Mouse (Mus musculus): ENCODE data around the gene Hexa.

Hexa gene

DNA sequence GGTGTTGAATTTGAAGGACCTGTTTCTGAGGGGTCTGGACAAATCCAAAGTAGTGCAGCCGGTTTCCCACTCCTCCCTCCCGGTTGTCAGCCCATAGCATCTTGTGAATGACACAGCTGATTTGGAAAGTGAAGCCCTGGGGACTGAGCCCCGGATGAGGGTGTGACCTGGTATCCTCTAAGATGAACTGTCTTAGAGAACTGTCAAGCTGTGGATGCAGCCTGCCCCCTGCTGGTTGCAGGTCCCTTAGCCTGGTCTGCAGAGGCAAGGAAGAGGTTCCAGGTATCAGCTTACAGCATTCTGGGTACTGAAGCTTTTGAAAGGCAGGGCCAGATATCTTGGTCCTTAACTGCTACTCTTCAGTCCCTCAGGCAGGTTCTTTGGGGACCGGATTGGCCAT is 26.3 kb downstream of the Hexa start:
- DNase-seq: peak; percentile 81

GRCm38 (mm10) chr9:59567111-59567510 is 27.8 kb downstream of the Hexa start:
- peak; percentile 84 for DNase-seq

- no peak for DNase-seq
Measured at GRCm38 (mm10) chr9:59571852-59572251, 32.5 kb downstream of the Hexa start.

GRCm38 (mm10) chr9:59577401-59577800 is 38.1 kb downstream of the Hexa start:
- no peak for DNase-seq

GRCm38 (mm10) chr9:59577844-59578504 is 38.6 kb downstream of the Hexa start, which contains the start of gene Celf6:
Gene Celf6, plus strand, starts transcription at chr9:59577917.
- DNase-seq: peak; percentile 100

DNA sequence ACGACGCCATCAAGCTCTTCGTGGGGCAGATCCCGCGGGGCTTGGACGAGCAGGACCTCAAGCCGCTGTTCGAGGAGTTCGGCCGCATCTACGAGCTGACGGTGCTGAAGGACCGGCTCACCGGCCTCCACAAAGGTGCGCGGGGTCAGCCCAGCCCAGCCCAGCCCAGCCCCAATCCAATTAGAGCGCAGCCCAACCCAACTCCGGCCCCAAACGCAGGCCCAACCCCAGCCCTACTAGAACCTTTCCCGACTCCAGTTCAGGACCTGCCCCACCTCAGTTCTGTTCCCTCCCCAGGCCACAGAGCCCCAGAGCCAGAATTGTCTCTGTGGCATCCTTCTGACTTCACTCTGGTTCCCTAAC is 39.1 kb downstream of the Hexa start:
- no peak for DNase-seq

DNA sequence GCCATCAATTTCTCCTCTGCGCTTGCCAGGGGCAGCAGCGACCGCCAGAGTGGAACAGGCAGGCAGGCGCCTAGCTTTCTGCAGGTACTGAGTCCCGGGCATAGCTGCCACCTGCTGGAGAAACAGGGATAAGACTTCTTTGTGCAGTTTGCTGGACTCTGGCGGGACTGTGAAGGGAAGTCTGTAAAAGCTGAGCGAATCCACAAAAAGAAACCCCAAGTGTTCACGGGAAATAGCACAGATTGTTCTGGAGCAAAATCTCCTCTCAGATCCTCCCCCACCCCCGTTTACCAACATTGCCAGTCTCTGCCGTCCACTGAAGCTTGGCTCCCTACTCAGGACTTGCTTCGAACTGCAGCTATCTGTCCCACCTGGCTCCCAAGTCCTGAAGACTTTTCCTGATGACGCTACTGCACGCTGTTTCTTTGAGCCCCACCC is 45.5 kb downstream of the Hexa start:
- DNase-seq: peak; percentile 83

DNA sequence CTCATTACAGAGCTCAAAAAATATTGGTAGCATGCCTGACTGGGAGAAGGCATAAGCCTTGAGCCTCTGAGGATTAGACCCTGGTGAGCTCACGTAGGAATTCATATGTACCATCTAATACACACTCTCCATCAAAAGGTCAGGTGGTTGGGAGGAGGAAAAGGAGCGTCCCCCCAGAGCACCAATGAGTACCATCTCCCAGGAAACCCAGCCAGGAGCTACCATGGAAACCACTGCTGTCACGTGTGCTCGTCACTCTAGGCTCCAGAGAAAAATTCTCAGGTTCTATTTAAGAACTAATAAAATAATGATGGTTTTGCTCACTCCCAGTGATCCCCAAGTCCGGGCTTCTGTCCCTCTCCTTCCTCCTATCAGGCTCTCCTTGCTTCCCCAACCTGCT is 48.9 kb downstream of the Hexa start:
- DNase-seq: no peak

- peak; percentile 63 for DNase-seq
Measured at GRCm38 (mm10) chr9:59588710-59589671, 49.7 kb downstream of the Hexa start.

DNA sequence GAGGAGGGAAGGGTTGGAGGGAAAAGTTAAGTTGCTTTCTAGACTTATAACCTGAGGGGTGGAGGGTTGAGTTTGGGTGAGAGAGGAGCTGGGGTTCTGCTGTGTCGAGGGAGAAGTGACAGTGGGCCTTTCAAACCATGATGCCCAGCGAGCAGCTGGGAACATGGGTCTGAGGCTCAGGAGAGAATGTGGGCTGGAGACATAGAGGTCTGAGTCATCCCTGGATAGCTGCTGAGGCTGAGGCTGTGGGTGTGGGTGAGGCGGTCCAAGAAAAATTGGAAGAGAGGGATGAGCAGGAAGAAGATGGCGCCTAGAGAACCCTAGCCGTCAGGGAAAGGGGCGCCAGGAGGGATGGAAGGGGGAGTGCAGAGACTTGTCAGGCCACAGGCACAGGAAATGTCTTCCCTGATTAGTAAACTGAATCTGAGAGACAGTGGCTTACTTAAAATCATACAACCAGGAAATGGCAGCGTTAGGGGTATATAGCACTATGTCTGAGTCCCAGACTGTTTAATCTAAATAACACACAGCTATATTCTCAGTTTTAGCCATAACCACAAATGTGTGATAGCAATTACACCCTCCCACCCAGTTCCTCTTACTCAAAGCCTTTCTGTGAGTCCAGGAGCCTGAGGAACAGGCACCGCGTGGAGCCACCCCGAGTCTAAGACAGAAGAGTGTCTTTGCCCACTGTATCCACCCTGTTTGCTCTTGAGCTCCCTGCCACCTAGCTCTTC is 50.5 kb downstream of the Hexa start:
- DNase-seq: no peak

DNA sequence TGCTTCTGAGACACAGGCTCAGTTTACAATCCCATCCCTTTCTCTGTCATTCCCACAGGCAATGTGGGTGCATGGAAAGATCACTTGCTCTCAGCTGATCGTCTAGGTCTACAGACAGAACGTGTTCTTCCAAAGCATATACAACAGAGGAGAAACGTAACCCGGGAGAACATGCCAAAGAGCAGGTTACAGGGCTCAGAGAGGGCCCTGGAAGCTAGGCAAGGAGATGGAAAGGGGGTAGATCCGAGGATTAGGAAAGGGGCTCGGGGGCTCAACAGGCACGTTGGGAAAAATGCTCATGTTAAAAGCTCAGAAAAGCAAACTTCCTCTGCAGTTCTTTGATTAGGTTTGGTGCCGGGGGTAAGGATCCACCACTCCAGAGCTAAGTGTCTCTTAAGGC is 62.3 kb downstream of the Hexa start:
- no peak for DNase-seq

- DNase-seq: no peak
Measured at GRCm38 (mm10) chr9:59605967-59606366, 66.6 kb downstream of the Hexa start.

GRCm38 (mm10) chr9:59610950-59611349 is 71.6 kb downstream of the Hexa start:
- DNase-seq: no peak

Data from retina, postnatal 1 day (tissue).